Mouse (Mus musculus): ENCODE results near the gene Taok2. TPM values are rescaled to one million over a fixed set of nuclear protein-coding genes. Genes with fewer than 3 reads are reported as not detected.
"Not testable (repeated sequence)": the region's sequence is repeated elsewhere in the genome, so short reads cannot be mapped to it uniquely, and the experiment has no call there.

Gene Taok2
- polyA plus RNA-seq (2012; ENCODE audit: insufficient read depth, insufficient read length, missing spikeins), result 58.5 and 66.8 TPM in 2 replicates

- Histone ChIP-seq H3K4me3 (ENCODE audit: insufficient read depth, low read length) (peak within 1 kb of the TSS; percentile 75), H3K27ac (ENCODE audit: insufficient read depth, low read depth, low read length) (peak within 1 kb of the TSS; percentile 70), H3K4me1 (ENCODE audit: control insufficient read depth, insufficient read depth, low read length) (peaks cover 26% of the 10 kb centered on the region)
- TF ChIP-seq CTCF (IDR thresholded peaks at IDR 0.05; ENCODE audit: low read depth, low read length), result no peak
- TF ChIP-seq POLR2A (IDR thresholded peaks at IDR 0.05; ENCODE audit: borderline replicate concordance, low read depth, low read length), result no peak
Observed at GRCm38 (mm10) chr7:126884286-126885164, at the start of gene Taok2. TSS of gene Taok2 (minus strand) at chr7:126884703.

GRCm38 (mm10) chr7:126932652-126933051 is 48.1 kb upstream of the Taok2 start:
- no peak overlapping the region for H3K4me3 ChIP-seq (ENCODE audit: insufficient read depth, low read length)
- peaks cover 17% of the 10 kb centered on the region for H3K4me1 ChIP-seq (ENCODE audit: control insufficient read depth, insufficient read depth, low read length)
- no peak overlapping the region for H3K27ac ChIP-seq (ENCODE audit: insufficient read depth, low read depth, low read length)
- TF ChIP-seq CTCF (IDR thresholded peaks at IDR 0.05; ENCODE audit: low read depth, low read length) (no peak), POLR2A (IDR thresholded peaks at IDR 0.05; ENCODE audit: borderline replicate concordance, low read depth, low read length) (no peak)

- peak overlapping the region; percentile 31; the same call in 1 of the 2 replicates for H3K27ac ChIP-seq (ENCODE audit: insufficient read depth, low read depth, low read length)
- peak overlapping the region; percentile 100 for H3K4me3 ChIP-seq (ENCODE audit: insufficient read depth, low read length)
- H3K4me1 ChIP-seq (ENCODE audit: control insufficient read depth, insufficient read depth, low read length), result peaks cover 13% of the 10 kb centered on the region
- no peak for TF ChIP-seq CTCF (IDR thresholded peaks at IDR 0.05; ENCODE audit: low read depth, low read length)
- no peak for TF ChIP-seq POLR2A (IDR thresholded peaks at IDR 0.05; ENCODE audit: borderline replicate concordance, low read depth, low read length)
Observed at GRCm38 (mm10) chr7:126929046-126929445, 44.5 kb upstream of the Taok2 start.

GRCm38 (mm10) chr7:126928384-126929037 is 44.0 kb upstream of the Taok2 start, which contains the start of gene Kctd13:
TSS of gene Kctd13 (plus strand) at chr7:126928879.
- H3K27ac ChIP-seq (ENCODE audit: insufficient read depth, low read depth, low read length), result peak within 1 kb of the TSS; percentile 33
- peak within 1 kb of the TSS; percentile 100 for H3K4me3 ChIP-seq (ENCODE audit: insufficient read depth, low read length)
- peaks cover 10% of the 10 kb centered on the region for H3K4me1 ChIP-seq (ENCODE audit: control insufficient read depth, insufficient read depth, low read length)
- no peak for TF ChIP-seq POLR2A (IDR thresholded peaks at IDR 0.05; ENCODE audit: borderline replicate concordance, low read depth, low read length)
- TF ChIP-seq CTCF (IDR thresholded peaks at IDR 0.05; ENCODE audit: low read depth, low read length), result no peak

GRCm38 (mm10) chr7:126926299-126926698 is 41.8 kb upstream of the Taok2 start:
- TF ChIP-seq POLR2A (IDR thresholded peaks at IDR 0.05; ENCODE audit: borderline replicate concordance, low read depth, low read length) (no peak), CTCF (IDR thresholded peaks at IDR 0.05; ENCODE audit: low read depth, low read length) (no peak)
- peaks cover 10% of the 10 kb centered on the region; the same call in 1 of the 2 replicates for H3K4me1 ChIP-seq (ENCODE audit: control insufficient read depth, insufficient read depth, low read length)
- H3K4me3 ChIP-seq (ENCODE audit: insufficient read depth, low read length), result no peak overlapping the region
- no peak overlapping the region for H3K27ac ChIP-seq (ENCODE audit: insufficient read depth, low read depth, low read length)

- H3K4me1 ChIP-seq (ENCODE audit: control insufficient read depth, insufficient read depth, low read length), result peaks cover 4% of the 10 kb centered on the region; the same call in 1 of the 2 replicates
- H3K4me3 ChIP-seq (ENCODE audit: insufficient read depth, low read length), result no peak overlapping the region
- H3K27ac ChIP-seq (ENCODE audit: insufficient read depth, low read depth, low read length), result no peak overlapping the region
- TF ChIP-seq POLR2A (IDR thresholded peaks at IDR 0.05; ENCODE audit: borderline replicate concordance, low read depth, low read length), result no peak
- TF ChIP-seq CTCF (IDR thresholded peaks at IDR 0.05; ENCODE audit: low read depth, low read length), result no peak
Observed at GRCm38 (mm10) chr7:126923999-126924398, 39.5 kb upstream of the Taok2 start.

- Histone ChIP-seq H3K4me3 (ENCODE audit: insufficient read depth, low read length) (no peak within 1 kb of the TSS), H3K27ac (ENCODE audit: insufficient read depth, low read depth, low read length) (no peak within 1 kb of the TSS), H3K4me1 (ENCODE audit: control insufficient read depth, insufficient read depth, low read length) (no peaks in the 10 kb centered on the region)
- TF ChIP-seq POLR2A (IDR thresholded peaks at IDR 0.05; ENCODE audit: borderline replicate concordance, low read depth, low read length) (no peak), CTCF (IDR thresholded peaks at IDR 0.05; ENCODE audit: low read depth, low read length) (no peak)
Observed at GRCm38 (mm10) chr7:126922624-126923060, 38.1 kb upstream of the Taok2 start, which contains the start of gene Tmem219. TSS of gene Tmem219 (minus strand) at chr7:126922917.

GRCm38 (mm10) chr7:126921563-126921962 is 37.1 kb upstream of the Taok2 start:
- Histone ChIP-seq H3K4me3 (ENCODE audit: insufficient read depth, low read length) (no peak overlapping the region), H3K4me1 (ENCODE audit: control insufficient read depth, insufficient read depth, low read length) (no peaks in the 10 kb centered on the region), H3K27ac (ENCODE audit: insufficient read depth, low read depth, low read length) (no peak overlapping the region)
- no peak for TF ChIP-seq POLR2A (IDR thresholded peaks at IDR 0.05; ENCODE audit: borderline replicate concordance, low read depth, low read length)
- TF ChIP-seq CTCF (IDR thresholded peaks at IDR 0.05; ENCODE audit: low read depth, low read length), result no peak

GRCm38 (mm10) chr7:126919973-126920372 is 35.5 kb upstream of the Taok2 start:
- no peak overlapping the region for H3K4me3 ChIP-seq (ENCODE audit: insufficient read depth, low read length)
- H3K27ac ChIP-seq (ENCODE audit: insufficient read depth, low read depth, low read length), result no peak overlapping the region
- no peaks in the 10 kb centered on the region for H3K4me1 ChIP-seq (ENCODE audit: control insufficient read depth, insufficient read depth, low read length)
- no peak for TF ChIP-seq CTCF (IDR thresholded peaks at IDR 0.05; ENCODE audit: low read depth, low read length)
- TF ChIP-seq POLR2A (IDR thresholded peaks at IDR 0.05; ENCODE audit: borderline replicate concordance, low read depth, low read length), result no peak

- not testable (repeated sequence) for H3K4me3 ChIP-seq (ENCODE audit: insufficient read depth, low read length); H3K27ac ChIP-seq (ENCODE audit: insufficient read depth, low read depth, low read length); H3K4me1 ChIP-seq (ENCODE audit: control insufficient read depth, insufficient read depth, low read length)
Observed at GRCm38 (mm10) chr7:126918356-126918755, 33.9 kb upstream of the Taok2 start.

Data from bone marrow macrophage, adult 2 months (primary cell).